Mouse (Mus musculus) thymus, postnatal 14 days (tissue): Measurements from ENCODE around the gene Golga2.
A peak's percentile ranks its signal among the peaks of the same experiment; 100 is the strongest.
"Not testable (repeated sequence)": the region's sequence is repeated elsewhere in the genome, so short reads cannot be mapped to it uniquely, and the experiment has no call there.

Experiments
- DNase-seq: peaks from one replicate; pipeline ENCODE4 v3.0.0; 2021

Gene Golga2

GRCm38 (mm10) chr2:32289578-32289977, 2.4 kb downstream of the Golga2 start:
- peak; percentile 50 for DNase-seq

- no peak for DNase-seq
Measured at GRCm38 (mm10) chr2:32294348-32294747, 7.2 kb downstream of the Golga2 start.

- DNase-seq = no peak
Measured at GRCm38 (mm10) chr2:32295285-32295684, 8.1 kb downstream of the Golga2 start.

DNA sequence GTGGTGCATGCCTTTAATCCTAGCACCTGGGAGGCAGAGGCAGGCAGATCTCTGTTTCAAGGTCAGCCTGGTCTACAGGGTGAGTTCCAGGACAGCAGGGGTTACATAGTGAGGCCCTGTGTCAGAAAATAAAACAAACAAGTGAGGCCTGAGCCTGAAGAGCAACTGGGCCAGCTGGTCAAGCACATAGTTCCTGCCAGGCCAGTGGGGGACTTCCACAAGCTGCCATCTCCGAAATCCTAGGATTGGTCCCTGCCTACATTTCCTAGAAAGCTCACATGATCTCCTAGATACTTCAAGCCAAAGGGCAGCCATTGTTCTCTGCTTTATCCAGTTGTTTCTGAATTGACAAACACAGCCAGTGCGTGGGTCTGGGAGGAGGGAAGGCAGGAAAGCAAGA, 8.7 kb downstream of the Golga2 start:
- not testable (repeated sequence) for DNase-seq

DNA sequence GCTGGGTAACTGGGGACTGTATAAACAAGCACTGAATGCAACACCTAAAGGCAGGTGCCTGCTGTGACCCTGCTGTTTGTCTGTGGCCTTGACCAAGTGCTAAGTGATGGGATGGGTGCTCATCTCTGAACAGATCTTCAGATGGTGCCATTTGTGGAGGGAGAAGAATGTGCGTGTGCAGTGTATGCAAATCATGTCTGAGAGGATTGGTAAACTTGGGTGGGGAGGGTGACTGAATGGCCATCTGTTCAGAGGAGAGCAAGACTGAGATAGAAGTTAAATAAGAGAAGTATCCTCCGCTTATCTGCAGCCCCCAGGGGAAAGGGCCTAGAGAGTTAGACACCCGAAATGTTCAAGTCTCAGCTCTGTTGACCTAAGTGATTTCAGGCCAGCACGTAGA, 12.3 kb downstream of the Golga2 start:
- DNase-seq = no peak

DNA sequence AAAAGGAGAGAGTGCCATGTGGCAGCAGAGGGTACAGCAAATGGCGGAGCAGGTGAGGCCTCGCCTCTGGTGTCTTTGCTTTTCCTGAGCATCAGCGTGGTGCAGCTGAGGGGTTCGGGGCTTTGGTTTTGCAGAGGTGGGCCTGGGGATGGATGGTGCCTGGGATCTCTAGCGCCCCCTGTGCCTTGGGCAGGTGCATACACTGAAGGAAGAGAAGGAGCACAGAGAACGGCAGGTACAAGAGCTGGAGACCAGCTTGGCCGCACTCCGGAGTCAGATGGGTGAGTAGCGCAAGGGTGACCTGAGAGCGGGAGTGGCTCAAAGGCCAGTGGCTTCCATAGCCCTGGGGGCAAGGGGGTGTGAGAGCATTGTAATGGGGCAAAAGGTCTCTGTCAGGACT, 15.8 kb downstream of the Golga2 start:
- no peak for DNase-seq

GRCm38 (mm10) chr2:32304145-32304832, 17.1 kb downstream of the Golga2 start:
- peak; percentile 73 for DNase-seq

- no peak for DNase-seq
Measured at GRCm38 (mm10) chr2:32305668-32306067, 18.5 kb downstream of the Golga2 start.

- DNase-seq = no peak
Measured at GRCm38 (mm10) chr2:32306176-32306575, 19.0 kb downstream of the Golga2 start.

DNA sequence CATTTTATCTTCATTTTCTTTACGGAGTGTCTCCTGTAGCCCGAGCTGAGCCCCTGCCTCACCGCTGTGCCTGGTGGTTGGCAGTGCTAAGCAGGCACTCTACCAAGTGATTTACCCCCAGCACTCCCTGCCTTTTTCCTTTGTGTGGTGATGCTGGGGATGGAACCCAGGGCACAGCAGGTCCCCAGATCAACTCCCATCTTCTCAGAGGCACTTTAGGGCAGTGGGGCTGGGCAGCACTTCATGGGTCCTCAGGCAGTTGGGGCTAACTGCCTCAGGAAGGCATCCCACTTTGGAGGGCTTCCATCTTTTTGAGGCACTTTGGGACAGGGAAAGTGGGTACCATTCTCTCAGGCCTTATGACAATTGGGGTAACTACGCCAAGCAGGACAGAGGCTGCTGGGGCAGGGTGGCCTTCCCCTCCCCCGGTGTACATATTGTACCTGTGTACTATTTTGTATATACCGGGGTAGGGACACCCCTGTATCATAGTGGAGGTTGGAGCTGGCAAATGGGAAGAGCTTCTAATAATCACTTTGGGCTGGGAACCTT, 20.1 kb downstream of the Golga2 start:
- no peak for DNase-seq

- peak; percentile 66 for DNase-seq
Measured at GRCm38 (mm10) chr2:32307941-32308760, 21.0 kb downstream of the Golga2 start.

DNA sequence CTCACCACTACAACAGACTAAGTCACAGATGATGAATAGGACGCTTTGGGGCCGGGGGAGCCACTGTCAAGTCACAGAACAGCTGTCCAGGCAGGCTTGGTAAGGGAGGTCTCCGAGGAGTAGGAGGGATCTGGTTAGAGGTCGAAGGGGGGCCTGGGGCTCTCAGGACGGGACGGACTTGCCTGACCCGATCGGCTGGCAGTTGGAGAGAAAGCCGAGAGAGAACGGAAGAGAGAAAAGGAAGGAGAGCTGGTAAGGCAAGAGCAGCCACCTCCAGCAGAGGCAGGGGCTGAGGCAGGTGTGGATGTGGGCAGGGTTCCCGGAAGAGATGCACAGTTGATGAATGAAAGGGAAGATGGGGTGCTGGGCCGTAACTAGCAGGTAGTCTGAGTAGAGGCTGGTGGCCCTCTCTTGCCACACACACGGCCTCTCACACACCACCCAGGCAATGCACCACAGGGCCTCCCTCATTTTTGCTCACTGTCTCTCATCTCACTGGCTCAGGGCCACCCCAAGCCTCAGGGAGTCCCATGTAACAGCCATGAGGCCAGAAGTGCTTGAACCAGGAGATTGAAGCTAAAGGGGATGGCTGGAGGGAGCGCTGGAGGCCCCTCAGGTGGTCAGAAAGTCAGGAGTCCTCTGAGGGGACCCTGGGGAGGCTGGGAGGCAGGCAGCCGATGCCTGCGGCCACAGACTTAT, 21.8 kb downstream of the Golga2 start:
- no peak for DNase-seq

DNA sequence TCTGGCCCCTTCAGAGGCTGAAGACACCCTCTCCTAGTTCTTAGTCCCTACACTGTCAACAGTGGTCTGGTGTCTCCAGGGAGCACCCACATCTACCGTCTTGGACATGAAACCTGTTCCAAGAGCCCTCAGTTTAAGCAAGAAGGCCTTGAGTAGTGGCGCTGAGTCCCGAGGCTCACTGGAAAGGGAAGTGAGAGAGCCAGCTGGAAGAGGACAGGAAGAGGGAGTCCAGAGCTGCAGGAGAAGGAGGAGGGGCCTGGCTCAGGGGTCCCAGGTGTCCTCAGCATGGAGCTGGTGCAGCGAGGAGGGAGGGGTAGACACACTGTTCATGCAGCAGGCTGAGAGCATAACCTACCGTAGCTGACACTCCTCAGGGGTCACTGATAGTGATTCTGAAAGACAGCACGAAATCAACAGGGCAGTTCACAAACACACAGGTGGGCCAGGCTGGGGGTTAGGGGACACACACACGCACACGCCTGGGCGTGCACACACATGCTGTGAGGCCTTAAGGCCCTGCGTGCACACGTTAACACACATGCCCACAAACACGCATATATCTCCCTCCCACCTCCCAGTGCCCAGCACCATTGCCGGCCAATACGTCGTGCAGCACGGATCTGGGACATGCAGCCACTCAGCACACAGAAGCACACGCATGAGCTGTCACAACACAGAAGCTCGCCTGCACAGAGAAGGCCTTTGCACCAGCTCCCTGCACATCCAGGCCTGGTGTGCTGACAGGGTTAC, 23.1 kb downstream of the Golga2 start:
- no peak for DNase-seq

DNA sequence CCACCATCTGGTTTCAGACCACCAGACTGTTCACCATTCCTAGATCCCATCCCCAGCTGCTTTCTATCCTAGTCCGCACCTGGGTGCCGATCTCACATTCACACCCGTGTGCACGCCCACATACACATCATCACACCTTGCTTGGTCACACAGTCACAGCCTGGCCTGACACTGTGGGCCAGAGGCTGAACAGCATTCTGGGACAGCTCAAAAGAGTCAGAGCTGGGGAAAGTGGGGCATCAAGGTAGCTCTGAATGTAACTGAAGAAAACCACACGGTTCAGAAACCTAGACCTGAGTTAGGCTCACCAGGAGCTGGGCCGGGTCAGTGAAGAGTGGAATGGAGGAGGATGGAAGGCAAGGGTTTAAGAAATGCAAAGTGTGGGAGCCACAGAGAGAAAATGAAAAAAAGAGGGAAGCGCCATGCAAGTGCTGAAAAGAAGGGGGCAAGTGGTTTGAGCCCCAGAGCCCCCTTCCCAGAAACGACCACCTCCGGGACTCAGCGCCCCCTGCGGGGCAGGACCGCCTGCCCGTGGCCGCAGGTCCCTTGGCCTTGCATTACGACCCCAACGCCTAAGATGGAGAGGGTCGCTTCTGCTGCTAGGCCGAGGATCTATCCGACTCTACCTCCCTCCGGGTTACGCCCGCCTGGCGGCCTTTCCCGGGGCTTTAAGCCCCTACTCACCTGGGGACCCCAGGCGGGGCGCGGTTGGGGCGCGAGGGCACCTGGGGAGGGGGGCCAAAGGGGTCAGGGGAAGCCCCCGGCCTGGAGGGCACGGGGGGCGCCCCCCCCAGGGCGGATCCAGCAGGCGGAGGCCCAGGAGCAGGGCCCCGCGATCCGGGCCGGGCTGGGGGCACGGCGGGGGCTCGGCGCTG, 24.5 kb downstream of the Golga2 start:
- DNase-seq = no peak

DNA sequence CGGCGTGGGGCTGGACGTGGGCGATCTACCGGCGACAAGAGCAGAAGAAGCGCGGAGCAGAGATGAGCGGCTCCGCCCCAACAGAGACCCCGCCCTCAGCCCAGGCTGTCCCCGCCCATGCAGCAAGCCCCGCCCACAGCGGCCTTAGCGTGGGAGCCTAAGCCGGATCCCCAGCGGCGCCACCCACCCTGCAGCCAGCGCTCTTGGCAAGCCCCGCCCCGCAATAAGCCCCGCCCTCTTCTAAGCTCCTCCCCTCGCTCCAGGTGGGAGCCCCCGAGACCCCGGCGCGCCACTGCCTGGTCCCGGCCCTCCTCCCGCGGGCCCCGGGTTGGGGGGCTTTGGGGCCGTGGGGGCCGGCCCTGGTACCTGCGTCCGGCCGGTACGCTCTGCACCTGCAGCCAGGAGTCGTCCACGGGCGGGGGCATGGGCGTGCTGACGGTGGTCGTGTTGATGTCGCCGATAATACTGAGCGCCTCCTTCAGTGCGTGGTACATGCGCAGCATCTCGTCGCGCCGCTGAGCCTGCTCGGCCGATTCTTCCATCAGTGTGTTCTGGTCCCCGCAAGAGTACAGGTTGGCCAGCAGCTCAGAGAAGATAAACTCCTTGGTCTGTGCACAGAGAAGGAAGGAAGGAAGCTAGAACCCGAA, 25.3 kb downstream of the Golga2 start:
- DNase-seq = peak; percentile 90

DNA sequence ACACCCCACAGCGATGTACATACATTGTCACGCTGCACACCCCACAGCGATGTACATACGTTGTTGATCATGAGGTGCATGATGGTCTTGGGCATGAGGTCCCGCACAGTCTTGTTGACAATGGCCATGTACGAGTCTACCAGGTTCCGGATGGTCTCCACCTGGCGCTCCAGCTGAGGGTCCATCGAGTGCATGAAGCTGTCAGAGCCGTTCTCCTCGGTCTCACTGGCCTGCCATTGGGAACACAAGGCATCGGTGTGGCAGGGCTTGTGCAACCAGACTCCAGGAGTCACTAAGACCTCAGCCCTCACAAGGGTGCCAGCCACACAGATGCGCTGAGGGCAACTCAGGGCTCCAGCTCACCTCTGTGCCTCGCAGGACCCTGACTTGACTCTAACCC, 27.6 kb downstream of the Golga2 start:
- DNase-seq = no peak

DNA sequence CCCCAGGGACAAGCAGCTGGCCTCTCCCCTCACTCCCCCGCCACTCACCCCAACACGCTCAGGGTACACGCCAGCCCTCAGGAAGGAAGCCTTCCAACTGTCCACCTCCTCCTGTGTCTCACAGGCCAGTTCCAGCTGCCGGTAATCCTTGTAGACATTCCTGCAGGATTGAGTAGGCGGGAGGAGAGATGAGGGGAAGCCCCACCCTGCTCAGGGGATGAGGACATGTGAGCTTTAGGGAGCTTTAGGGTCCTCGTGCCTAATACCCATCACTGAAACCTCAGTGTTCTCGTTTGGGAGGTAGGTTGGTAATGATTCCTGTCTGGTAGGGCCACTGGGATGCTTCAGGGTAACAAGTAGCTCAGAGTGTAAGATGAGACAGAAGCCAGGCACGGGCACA, 28.6 kb downstream of the Golga2 start:
- no peak for DNase-seq

DNA sequence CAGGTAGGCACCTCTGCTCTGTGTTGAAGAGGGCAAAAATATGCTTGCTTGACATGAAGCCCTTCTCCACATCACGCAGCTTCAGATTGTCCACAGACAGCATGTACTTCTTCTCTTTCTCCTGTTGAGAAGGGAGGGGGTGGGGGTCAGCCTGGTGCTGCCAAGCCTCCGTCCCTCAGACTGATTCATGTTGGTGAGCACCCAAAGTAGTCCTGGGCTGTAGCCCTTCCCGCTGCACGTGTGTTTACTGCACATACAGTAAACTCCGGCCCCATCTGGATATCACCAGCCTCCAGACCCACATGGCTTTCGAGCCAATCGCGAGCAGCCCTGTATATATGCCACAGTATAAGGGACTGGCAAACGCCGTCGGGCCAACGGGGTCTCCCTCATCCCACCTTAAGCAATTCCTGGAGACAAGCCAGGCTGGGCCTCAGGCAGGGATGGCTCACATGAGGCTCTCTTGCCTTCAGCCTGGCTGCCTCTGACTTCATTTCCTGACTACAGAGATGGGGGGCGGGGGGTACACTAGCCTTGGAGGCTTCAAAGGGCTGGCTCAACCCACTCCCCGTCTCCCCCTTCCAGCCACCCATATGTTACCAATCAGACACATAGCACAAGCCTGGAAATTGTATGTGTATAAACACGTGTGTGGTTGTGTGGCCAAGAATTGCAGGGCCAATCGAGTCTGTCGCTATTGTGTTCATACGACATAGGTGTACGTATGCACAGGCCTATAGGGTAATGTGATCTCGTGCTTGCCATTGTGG, 29.9 kb downstream of the Golga2 start:
- DNase-seq = no peak

DNA sequence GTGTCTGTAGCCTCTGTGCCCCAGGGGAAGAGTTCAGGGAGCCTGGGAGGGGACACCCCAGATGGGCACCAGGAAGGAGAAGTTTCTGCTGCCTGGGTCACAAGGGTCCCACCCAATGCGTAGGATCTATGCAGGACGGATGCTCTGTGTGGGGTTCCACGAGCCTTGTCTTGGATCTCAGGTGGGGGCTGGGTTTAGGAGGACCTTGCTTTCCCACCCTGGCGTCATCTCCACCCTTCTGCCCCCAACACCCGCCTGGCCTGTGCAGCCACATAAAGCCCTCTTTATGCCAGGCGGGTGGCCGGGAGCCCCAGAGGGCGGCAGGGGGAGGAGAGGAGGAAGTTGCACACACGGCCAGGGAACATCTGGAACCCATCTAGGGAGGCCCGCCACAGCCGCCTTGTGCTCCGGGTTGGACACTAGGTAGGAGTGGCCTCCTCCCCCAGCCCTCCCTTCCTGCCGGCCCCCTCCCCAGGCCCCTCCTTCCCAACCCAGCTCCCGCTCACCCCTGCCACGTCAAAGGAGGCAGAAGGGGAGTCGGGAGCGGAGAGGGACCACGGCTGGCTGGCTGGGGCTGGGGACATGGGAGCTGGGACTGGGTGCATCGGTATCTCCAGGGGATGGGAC, 30.7 kb downstream of the Golga2 start:
- no peak for DNase-seq
